Mouse (Mus musculus): ENCODE measurements around the gene Ptprs. TPM values are rescaled to one million over a fixed set of nuclear protein-coding genes. Genes with fewer than 3 reads are reported as not detected.

The Ptprs gene
- polyA plus RNA-seq, 1 experiment from 2014 or later, result 156 TPM

DNA sequence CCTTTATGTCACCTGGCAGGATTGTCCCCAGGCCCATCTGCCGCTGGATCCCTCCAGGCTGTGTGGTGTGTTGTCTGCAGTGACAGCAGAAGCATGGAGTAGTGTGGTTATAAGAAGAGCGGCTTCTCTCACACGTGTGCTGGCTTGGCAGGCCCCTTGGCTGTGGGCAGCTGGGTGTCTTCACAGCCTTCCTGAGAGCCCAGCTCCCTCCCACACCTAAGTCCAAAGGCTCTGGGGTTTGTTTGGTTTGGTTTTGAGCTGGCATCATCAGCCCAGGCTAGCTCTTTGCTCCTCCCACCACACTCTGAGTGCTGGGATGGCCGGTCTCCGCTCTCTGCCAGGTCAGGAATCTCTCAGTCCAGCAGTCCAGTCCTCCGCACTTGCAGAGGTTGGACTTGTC, 83.0 kb downstream of the Ptprs start:
- Histone ChIP-seq H3K9ac (ENCODE audit: low read depth, low read length) (no peak overlapping the region), H3K27ac (ENCODE audit: low read depth, low read length) (no peak overlapping the region), H3K36me3 (ENCODE audit: control insufficient read depth, insufficient read depth, low read length) (peaks cover 20% of the 10 kb centered on the region; the same call in 1 of the 2 replicates), H3K4me2 (replicated peaks; ENCODE audit: low read depth, low read length) (no peak overlapping the region), H3K9me3 (ENCODE audit: control insufficient read depth, low read length) (no peaks in the 10 kb centered on the region), H3K4me1 (replicated peaks; ENCODE audit: control insufficient read depth, insufficient read depth, low read length) (no peaks in the 10 kb centered on the region), H3K27me3 (ENCODE audit: control insufficient read depth, insufficient read depth, low read length) (no peaks in the 10 kb centered on the region), H3K4me3 (ENCODE audit: low read depth, low read length) (no peak overlapping the region)
- DNase-seq (ENCODE audit: low spot score) (no peak), ATAC-seq (ENCODE audit: low FRiP score) (no peak)
- WGBS, result 91% methylated on average over 6 of the region's 6 CpGs

GRCm38 (mm10) chr17:56387612-56388011, 88.7 kb downstream of the Ptprs start:
- Histone ChIP-seq H3K9ac (ENCODE audit: low read depth, low read length) (no peak overlapping the region), H3K27me3 (ENCODE audit: control insufficient read depth, insufficient read depth, low read length) (no peaks in the 10 kb centered on the region), H3K36me3 (ENCODE audit: control insufficient read depth, insufficient read depth, low read length) (peaks cover 13% of the 10 kb centered on the region), H3K4me2 (replicated peaks; ENCODE audit: low read depth, low read length) (no peak overlapping the region), H3K27ac (ENCODE audit: low read depth, low read length) (no peak overlapping the region), H3K4me1 (replicated peaks; ENCODE audit: control insufficient read depth, insufficient read depth, low read length) (no peaks in the 10 kb centered on the region), H3K4me3 (ENCODE audit: low read depth, low read length) (no peak overlapping the region), H3K9me3 (ENCODE audit: control insufficient read depth, low read length) (no peaks in the 10 kb centered on the region)
- 95% methylated on average over 6 of the region's 6 CpGs for WGBS
- DNase-seq (ENCODE audit: low spot score) (no peak), ATAC-seq (ENCODE audit: low FRiP score) (no peak)

DNA sequence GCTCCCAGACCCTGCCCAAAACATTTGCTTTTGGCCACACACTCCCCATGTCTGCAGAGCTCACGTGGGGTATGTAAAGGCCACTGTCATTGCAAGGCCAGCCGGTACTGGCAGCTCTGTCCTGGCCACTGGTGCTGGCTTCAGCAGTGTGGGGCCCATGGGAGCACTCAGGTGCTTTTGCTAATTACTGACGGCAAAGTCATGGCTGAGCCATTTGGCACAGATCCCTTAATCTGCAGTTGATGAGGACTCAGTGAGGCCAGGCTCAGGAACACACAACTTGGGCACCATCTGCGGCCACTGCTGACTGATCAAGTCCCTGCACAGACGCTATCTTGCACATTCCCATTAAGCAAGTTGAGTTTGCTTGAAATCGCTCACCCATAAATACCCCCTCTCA, 91.4 kb downstream of the Ptprs start:
- Histone ChIP-seq H3K9ac (ENCODE audit: low read depth, low read length) (no peak overlapping the region), H3K4me2 (replicated peaks; ENCODE audit: low read depth, low read length) (no peak overlapping the region), H3K9me3 (ENCODE audit: control insufficient read depth, low read length) (no peaks in the 10 kb centered on the region), H3K4me3 (ENCODE audit: low read depth, low read length) (no peak overlapping the region), H3K27ac (ENCODE audit: low read depth, low read length) (no peak overlapping the region), H3K27me3 (ENCODE audit: control insufficient read depth, insufficient read depth, low read length) (no peaks in the 10 kb centered on the region), H3K4me1 (replicated peaks; ENCODE audit: control insufficient read depth, insufficient read depth, low read length) (no peaks in the 10 kb centered on the region), H3K36me3 (ENCODE audit: control insufficient read depth, insufficient read depth, low read length) (peaks cover 11% of the 10 kb centered on the region)
- DNase-seq (ENCODE audit: low spot score), result no peak
- 81% methylated on average over 6 of the region's 6 CpGs for WGBS
- peak; percentile 25; the same call in 1 of the 2 replicates for ATAC-seq (ENCODE audit: low FRiP score)

DNA sequence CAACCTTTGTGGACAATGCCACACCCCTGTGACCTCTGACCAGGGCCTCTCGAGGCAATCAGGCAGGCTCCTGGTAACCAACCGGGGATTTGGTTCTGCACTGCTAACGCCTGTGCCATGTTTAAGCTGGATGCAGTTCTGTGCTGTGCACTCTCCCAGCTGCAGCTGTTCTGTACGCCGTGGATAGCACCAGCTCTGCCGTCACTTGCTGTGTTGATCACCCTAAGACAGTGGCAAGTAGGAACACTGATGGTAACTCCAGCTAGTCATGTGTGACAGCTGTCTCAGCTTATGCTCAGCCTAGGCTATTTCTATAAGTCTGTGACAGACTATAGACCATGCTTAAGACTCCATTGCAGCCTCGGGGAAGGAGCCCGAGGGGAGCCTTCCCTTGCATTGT, 93.3 kb downstream of the Ptprs start:
- DNase-seq (ENCODE audit: low spot score), result no peak
- H3K4me1 ChIP-seq (replicated peaks; ENCODE audit: control insufficient read depth, insufficient read depth, low read length), result no peaks in the 10 kb centered on the region
- ATAC-seq (ENCODE audit: low FRiP score), result no peak
- H3K9me3 ChIP-seq (ENCODE audit: control insufficient read depth, low read length), result no peaks in the 10 kb centered on the region
- H3K4me3 ChIP-seq (ENCODE audit: low read depth, low read length), result no peak overlapping the region
- H3K27me3 ChIP-seq (ENCODE audit: control insufficient read depth, insufficient read depth, low read length), result no peaks in the 10 kb centered on the region
- H3K4me2 ChIP-seq (replicated peaks; ENCODE audit: low read depth, low read length), result no peak overlapping the region
- 59% methylated on average over 8 of the region's 8 CpGs for WGBS
- peaks cover 8% of the 10 kb centered on the region; the same call in 1 of the 2 replicates for H3K36me3 ChIP-seq (ENCODE audit: control insufficient read depth, insufficient read depth, low read length)
- H3K27ac ChIP-seq (ENCODE audit: low read depth, low read length), result no peak overlapping the region
- H3K9ac ChIP-seq (ENCODE audit: low read depth, low read length), result no peak overlapping the region

GRCm38 (mm10) chr17:56381183-56381582, 95.1 kb downstream of the Ptprs start:
- no peaks in the 10 kb centered on the region for H3K9me3 ChIP-seq (ENCODE audit: control insufficient read depth, low read length)
- peaks cover 13% of the 10 kb centered on the region; the same call in 1 of the 2 replicates for H3K36me3 ChIP-seq (ENCODE audit: control insufficient read depth, insufficient read depth, low read length)
- no peaks in the 10 kb centered on the region for H3K4me1 ChIP-seq (replicated peaks; ENCODE audit: control insufficient read depth, insufficient read depth, low read length)
- no peak overlapping the region for H3K9ac ChIP-seq (ENCODE audit: low read depth, low read length)
- no peaks in the 10 kb centered on the region for H3K27me3 ChIP-seq (ENCODE audit: control insufficient read depth, insufficient read depth, low read length)
- 83% methylated on average over 5 of the region's 5 CpGs for WGBS
- no peak overlapping the region for H3K4me3 ChIP-seq (ENCODE audit: low read depth, low read length)
- no peak for DNase-seq (ENCODE audit: low spot score)
- no peak overlapping the region for H3K4me2 ChIP-seq (replicated peaks; ENCODE audit: low read depth, low read length)
- ATAC-seq (ENCODE audit: low FRiP score), result 0 out of 2 replicates have a peak, but pooled peaks have one; percentile 25
- no peak overlapping the region for H3K27ac ChIP-seq (ENCODE audit: low read depth, low read length)

DNA sequence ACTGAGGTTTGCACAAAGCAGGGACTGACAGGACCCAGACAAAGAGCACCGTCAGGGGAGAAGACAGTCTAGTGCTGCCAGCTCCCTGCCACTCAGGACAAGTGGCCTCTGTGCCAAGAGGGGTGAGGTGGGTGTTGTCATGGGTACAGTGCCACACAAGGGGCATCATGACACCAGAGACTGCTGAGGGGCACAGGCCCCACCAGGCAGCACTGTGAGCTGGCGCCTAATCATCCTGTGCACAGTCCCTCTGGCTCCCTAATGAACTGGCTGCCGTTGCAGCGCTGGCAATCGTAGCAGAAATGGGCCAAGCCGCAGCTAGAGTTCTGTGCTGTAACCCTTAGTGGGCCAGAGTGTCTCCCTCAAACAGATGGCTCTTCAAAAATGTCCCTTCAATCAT, 96.0 kb downstream of the Ptprs start:
- 85% methylated on average over 6 of the region's 6 CpGs for WGBS
- Histone ChIP-seq H3K36me3 (ENCODE audit: control insufficient read depth, insufficient read depth, low read length) (peaks cover 12% of the 10 kb centered on the region; the same call in 1 of the 2 replicates), H3K27ac (ENCODE audit: low read depth, low read length) (no peak overlapping the region), H3K4me2 (replicated peaks; ENCODE audit: low read depth, low read length) (no peak overlapping the region), H3K9me3 (ENCODE audit: control insufficient read depth, low read length) (no peaks in the 10 kb centered on the region), H3K9ac (ENCODE audit: low read depth, low read length) (no peak overlapping the region), H3K4me3 (ENCODE audit: low read depth, low read length) (no peak overlapping the region), H3K4me1 (replicated peaks; ENCODE audit: control insufficient read depth, insufficient read depth, low read length) (no peaks in the 10 kb centered on the region), H3K27me3 (ENCODE audit: control insufficient read depth, insufficient read depth, low read length) (no peaks in the 10 kb centered on the region)
- ATAC-seq (ENCODE audit: low FRiP score) (no peak), DNase-seq (ENCODE audit: low spot score) (no peak)

DNA sequence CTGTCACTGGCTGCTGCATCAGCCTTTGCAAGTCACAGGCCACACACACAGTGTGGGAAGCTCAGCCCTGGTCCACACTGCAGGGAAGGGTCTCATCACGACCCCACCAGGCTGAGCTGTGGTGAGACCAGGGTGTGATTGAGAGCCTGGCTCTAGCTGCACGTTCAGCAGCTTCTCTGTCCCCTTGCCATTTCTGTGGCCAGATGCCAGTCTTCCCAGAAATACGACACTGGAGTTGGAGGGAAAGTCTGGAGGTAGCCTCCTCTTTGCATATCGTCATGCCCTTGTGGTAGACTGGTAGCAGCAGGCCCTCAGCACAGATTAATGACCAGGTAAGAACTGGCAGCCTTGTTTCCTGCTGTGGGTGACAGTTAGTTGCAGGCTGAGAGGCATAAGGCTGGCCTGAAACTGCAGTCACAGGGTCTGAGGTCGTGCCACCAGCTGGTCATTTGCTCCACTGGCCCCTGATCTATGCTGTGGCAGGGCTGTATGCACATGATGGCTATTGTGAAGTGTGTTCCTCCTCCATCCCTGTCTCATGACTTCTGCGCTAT, 96.9 kb downstream of the Ptprs start:
- Histone ChIP-seq H3K4me3 (ENCODE audit: low read depth, low read length) (no peak overlapping the region), H3K9ac (ENCODE audit: low read depth, low read length) (no peak overlapping the region), H3K9me3 (ENCODE audit: control insufficient read depth, low read length) (no peaks in the 10 kb centered on the region)

GRCm38 (mm10) chr17:56374851-56375250, 101.4 kb downstream of the Ptprs start:
- ATAC-seq (ENCODE audit: low FRiP score), result no peak
- peaks cover 12% of the 10 kb centered on the region; the same call in 1 of the 2 replicates for H3K36me3 ChIP-seq (ENCODE audit: control insufficient read depth, insufficient read depth, low read length)
- no peak for DNase-seq (ENCODE audit: low spot score)
- no peaks in the 10 kb centered on the region; the same call in 1 of the 2 replicates for H3K4me1 ChIP-seq (replicated peaks; ENCODE audit: control insufficient read depth, insufficient read depth, low read length)
- no peak overlapping the region for H3K4me2 ChIP-seq (replicated peaks; ENCODE audit: low read depth, low read length)
- no peak overlapping the region for H3K9ac ChIP-seq (ENCODE audit: low read depth, low read length)
- H3K27me3 ChIP-seq (ENCODE audit: control insufficient read depth, insufficient read depth, low read length), result no peaks in the 10 kb centered on the region
- WGBS, result 86% methylated on average over 1 of the region's 1 CpGs
- no peak overlapping the region for H3K4me3 ChIP-seq (ENCODE audit: low read depth, low read length)
- no peaks in the 10 kb centered on the region for H3K9me3 ChIP-seq (ENCODE audit: control insufficient read depth, low read length)
- no peak overlapping the region for H3K27ac ChIP-seq (ENCODE audit: low read depth, low read length)

More for the DNA sequence above, 96.9 kb downstream of the Ptprs start:
- Histone ChIP-seq H3K4me1 (replicated peaks; ENCODE audit: control insufficient read depth, insufficient read depth, low read length) (no peaks in the 10 kb centered on the region), H3K27ac (ENCODE audit: low read depth, low read length) (no peak overlapping the region), H3K36me3 (ENCODE audit: control insufficient read depth, insufficient read depth, low read length) (peaks cover 12% of the 10 kb centered on the region; the same call in 1 of the 2 replicates), H3K27me3 (ENCODE audit: control insufficient read depth, insufficient read depth, low read length) (no peaks in the 10 kb centered on the region), H3K4me2 (replicated peaks; ENCODE audit: low read depth, low read length) (no peak overlapping the region)
- DNase-seq (ENCODE audit: low spot score), result no peak
- WGBS, result 86% methylated on average over 6 of the region's 6 CpGs
- ATAC-seq (ENCODE audit: low FRiP score), result no peak
